Mouse (Mus musculus) lung, embryonic 16.5 days (tissue): ENCODE data around the gene Maml2. TPM values are rescaled to one million over a fixed set of nuclear protein-coding genes. Genes with fewer than 3 reads are reported as not detected.
A peak's percentile ranks its signal among the peaks of the same experiment; 100 is the strongest.

Experiments used
- ATAC-seq: fragments of 200-750 bp; cut with Nextera tagmentation; 2 replicates; pipeline ENCODE4 v1.8.0; 2017; ENCODE audit warnings: low read depth, mild to moderate bottlenecking, moderate library complexity
- H3K27ac ChIP-seq: fragments of 300-500 bp; sonication (generic); 2 replicates; pipeline ENCODE4 v1.5.1; 2014; ENCODE audit warnings: mild to moderate bottlenecking, control low read depth, low read length
- H3K27me3 ChIP-seq: fragments of 300-500 bp; sonication (generic); 2 replicates; pipeline ENCODE4 v1.6.1; 2014; ENCODE audit warnings: low read depth, low read length, mixed read lengths; ENCODE audit not compliant: control insufficient read depth, insufficient read depth
- H3K36me3 ChIP-seq: fragments of 300-500 bp; sonication (generic); 2 replicates; pipeline ENCODE4 v1.6.1; 2014; ENCODE audit warnings: low read length; ENCODE audit not compliant: control insufficient read depth, insufficient read depth
- H3K4me1 ChIP-seq: fragments of 300-500 bp; sonication (generic); replicated peaks from 2 replicates; pipeline ENCODE4 v1.6.1; 2014; ENCODE audit warnings: low read length, mixed read lengths; ENCODE audit not compliant: control insufficient read depth, insufficient read depth
- H3K4me2 ChIP-seq: fragments of 300-500 bp; sonication (generic); 2 replicates; pipeline ENCODE4 v1.6.1; 2014; ENCODE audit warnings: low read depth, low read length, control low read depth
- H3K4me3 ChIP-seq: fragments of 300-500 bp; sonication (generic); 2 replicates; pipeline ENCODE4 v1.5.1; 2014; ENCODE audit warnings: mild to moderate bottlenecking, low read length, control low read depth
- H3K9ac ChIP-seq: fragments of 300-500 bp; sonication (generic); 2 replicates; pipeline ENCODE4 v1.6.1; 2014; ENCODE audit warnings: low read length, control low read depth
- H3K9me3 ChIP-seq: fragments of 300-500 bp; sonication (generic); 2 replicates; pipeline ENCODE4 v1.6.1; 2016; ENCODE audit warnings: low read length; ENCODE audit not compliant: control insufficient read depth
- WGBS: fragments of 180-500 bp; shearing (Covaris S2); extraction: QIAGEN DNeasy Blood & Tissue Kit; methylation state at CpG from one replicate; pipeline ENCODE4 v1.1.7; 2014; 5-methylcytosine and 5-hydroxymethylcytosine counted together
- polyA plus RNA-seq: library from polyadenylated mRNA; unstranded; fragments of >200 nt; fragmentation: Nextera tagmentation; extraction: Ambion mirVana; gene quantifications from 2 replicates; pipeline ENCODE4 v1.2.1, GENCODE M21; 2015

The Maml2 gene
- polyA plus RNA-seq, 1 experiment from 2014 or later, result 15.3 TPM

GRCm38 (mm10) chr9:13297122-13297667 is 562 bp upstream of the Maml2 start:
- WGBS, result under 1% methylated on average over 12 of the region's 12 CpGs
- peak overlapping the region; percentile 67 for H3K4me2 ChIP-seq
- H3K4me3 ChIP-seq, result peak overlapping the region; percentile 69
- peak overlapping the region; percentile 88 for H3K27ac ChIP-seq
- H3K27me3 ChIP-seq, result no peaks in the 10 kb centered on the region
- peaks cover 43% of the 10 kb centered on the region for H3K4me1 ChIP-seq
- H3K36me3 ChIP-seq, result no peaks in the 10 kb centered on the region
- peak overlapping the region; percentile 73 for H3K9ac ChIP-seq
- no peak for ATAC-seq
- H3K9me3 ChIP-seq, result no peaks in the 10 kb centered on the region

DNA sequence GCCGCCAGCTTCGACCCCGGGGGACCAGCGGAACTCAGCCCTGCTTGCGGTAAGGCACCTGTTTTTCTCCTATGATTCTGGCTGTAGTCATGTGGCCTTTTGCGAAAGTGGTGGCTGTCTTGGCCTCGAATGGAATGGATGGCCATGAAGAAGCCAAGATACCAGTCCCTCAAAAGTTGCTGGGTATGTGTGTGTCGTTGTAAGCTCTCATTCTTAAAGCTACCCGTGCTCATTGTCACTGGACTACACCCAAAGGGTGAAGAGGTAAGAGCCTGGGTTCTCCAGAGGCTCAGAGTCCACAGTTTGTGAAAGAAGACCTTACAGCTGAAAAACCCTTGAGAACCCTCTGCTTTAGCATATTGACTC is 739 bp downstream of the Maml2 start:
- Histone ChIP-seq H3K27me3 (no peaks in the 10 kb centered on the region), H3K4me3 (peak overlapping the region; percentile 69), H3K4me2 (peak overlapping the region; percentile 67), H3K27ac (peak overlapping the region; percentile 88), H3K4me1 (peaks cover 46% of the 10 kb centered on the region), H3K9ac (peak overlapping the region; percentile 73), H3K36me3 (no peaks in the 10 kb centered on the region), H3K9me3 (no peaks in the 10 kb centered on the region)
- no peak for ATAC-seq
- 20% methylated on average over 9 of the region's 9 CpGs for WGBS

DNA sequence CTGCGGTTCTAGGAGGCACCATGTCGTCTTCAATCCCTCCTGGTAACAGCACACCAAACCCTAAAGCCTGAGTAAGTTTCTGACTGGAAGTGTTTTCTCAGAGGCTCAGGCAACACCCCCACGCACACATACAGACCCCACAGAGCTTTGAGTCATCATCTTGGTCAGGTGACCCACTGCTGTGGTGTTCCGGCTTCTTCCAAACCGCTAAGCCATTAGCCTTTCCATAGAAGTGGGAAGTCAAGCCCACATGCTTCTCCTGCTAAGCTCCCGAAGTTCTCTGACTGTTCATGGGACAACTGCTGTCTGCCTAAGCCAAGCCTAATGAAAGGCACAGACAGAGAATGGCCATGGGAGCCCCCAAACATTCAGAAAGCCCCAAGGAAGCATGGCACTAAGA is 1.4 kb downstream of the Maml2 start:
- Histone ChIP-seq H3K9ac (peak overlapping the region; percentile 73), H3K9me3 (no peaks in the 10 kb centered on the region), H3K4me3 (peak overlapping the region; percentile 69), H3K27me3 (no peaks in the 10 kb centered on the region), H3K27ac (peak overlapping the region; percentile 9; the same call in 1 of the 2 replicates), H3K4me1 (peaks cover 52% of the 10 kb centered on the region), H3K36me3 (no peaks in the 10 kb centered on the region), H3K4me2 (peak overlapping the region; percentile 67)
- ATAC-seq, result no peak
- 81% methylated on average over 6 of the region's 6 CpGs for WGBS

- no peaks in the 10 kb centered on the region for H3K27me3 ChIP-seq
- 23% methylated on average over 3 of the region's 3 CpGs for WGBS
- H3K4me1 ChIP-seq, result peaks cover 57% of the 10 kb centered on the region
- peak overlapping the region; percentile 27; the same call in 1 of the 2 replicates for H3K27ac ChIP-seq
- peak overlapping the region; percentile 67 for H3K4me2 ChIP-seq
- H3K36me3 ChIP-seq, result no peaks in the 10 kb centered on the region
- H3K4me3 ChIP-seq, result peak overlapping the region; percentile 69
- peak overlapping the region; percentile 65 for H3K9ac ChIP-seq
- H3K9me3 ChIP-seq, result no peaks in the 10 kb centered on the region
- ATAC-seq, result no peak
Observed at GRCm38 (mm10) chr9:13300041-13300441, 2.3 kb downstream of the Maml2 start.

DNA sequence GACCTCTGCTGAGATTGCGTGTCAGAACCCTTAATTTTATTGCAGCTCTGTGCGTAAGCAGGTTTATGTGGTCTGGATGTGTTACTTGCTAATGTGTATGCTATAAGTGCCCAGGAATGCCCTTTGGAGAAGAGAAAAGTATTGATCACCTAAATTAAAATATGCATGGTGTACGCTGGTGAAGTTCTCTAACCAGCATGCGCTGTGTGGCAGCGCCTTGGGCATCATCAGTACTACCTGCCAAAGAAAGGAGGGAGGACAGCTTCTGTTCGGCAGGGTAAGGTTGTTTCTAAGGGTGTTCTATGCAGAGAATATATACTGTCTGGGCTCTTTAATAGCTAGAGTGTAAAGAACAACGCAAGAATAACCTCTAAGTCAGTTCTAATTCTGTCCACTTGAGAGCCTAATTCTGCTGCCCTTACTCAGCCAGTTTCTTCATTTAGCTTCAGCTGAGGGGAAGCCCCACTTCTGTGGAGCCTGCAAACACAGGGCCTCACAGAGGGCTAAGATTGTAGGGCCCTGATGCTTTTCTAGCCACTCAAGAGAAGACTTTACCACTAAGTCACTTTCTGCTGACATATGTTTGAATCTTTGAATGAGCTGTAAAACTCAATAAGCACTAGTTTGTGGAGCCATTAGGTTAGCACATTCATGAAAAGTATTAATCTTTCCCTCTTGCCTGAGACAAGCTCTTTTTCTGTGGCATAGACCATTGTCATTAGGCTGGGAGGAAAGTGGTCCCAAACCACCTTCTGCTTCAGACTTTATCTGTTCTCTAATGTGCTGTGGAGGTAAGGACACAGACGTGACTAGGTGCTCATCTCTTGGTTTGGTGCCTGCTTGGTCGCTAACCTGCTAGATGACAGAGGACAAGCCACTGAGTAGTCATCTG is 3.4 kb downstream of the Maml2 start:
- H3K27ac ChIP-seq, result no peak overlapping the region
- no peaks in the 10 kb centered on the region for H3K9me3 ChIP-seq
- 76% methylated on average over 9 of the region's 9 CpGs for WGBS
- H3K4me2 ChIP-seq, result peak overlapping the region; percentile 67
- H3K4me3 ChIP-seq, result peak overlapping the region; percentile 69
- peaks cover 55% of the 10 kb centered on the region for H3K4me1 ChIP-seq
- H3K9ac ChIP-seq, result peak overlapping the region; percentile 65
- no peaks in the 10 kb centered on the region for H3K27me3 ChIP-seq
- H3K36me3 ChIP-seq, result no peaks in the 10 kb centered on the region
- ATAC-seq, result no peak

- ATAC-seq, result no peak
- Histone ChIP-seq H3K4me1 (peaks cover 54% of the 10 kb centered on the region), H3K4me2 (peak overlapping the region; percentile 67), H3K9ac (no peak overlapping the region), H3K27ac (no peak overlapping the region), H3K9me3 (no peaks in the 10 kb centered on the region), H3K36me3 (0 out of 2 replicates have a peak, but pooled peaks cover 3% of the 10 kb centered on the region), H3K4me3 (no peak overlapping the region), H3K27me3 (no peaks in the 10 kb centered on the region)
- 36% methylated on average over 6 of the region's 6 CpGs for WGBS
Observed at GRCm38 (mm10) chr9:13302183-13302825, 4.5 kb downstream of the Maml2 start.

DNA sequence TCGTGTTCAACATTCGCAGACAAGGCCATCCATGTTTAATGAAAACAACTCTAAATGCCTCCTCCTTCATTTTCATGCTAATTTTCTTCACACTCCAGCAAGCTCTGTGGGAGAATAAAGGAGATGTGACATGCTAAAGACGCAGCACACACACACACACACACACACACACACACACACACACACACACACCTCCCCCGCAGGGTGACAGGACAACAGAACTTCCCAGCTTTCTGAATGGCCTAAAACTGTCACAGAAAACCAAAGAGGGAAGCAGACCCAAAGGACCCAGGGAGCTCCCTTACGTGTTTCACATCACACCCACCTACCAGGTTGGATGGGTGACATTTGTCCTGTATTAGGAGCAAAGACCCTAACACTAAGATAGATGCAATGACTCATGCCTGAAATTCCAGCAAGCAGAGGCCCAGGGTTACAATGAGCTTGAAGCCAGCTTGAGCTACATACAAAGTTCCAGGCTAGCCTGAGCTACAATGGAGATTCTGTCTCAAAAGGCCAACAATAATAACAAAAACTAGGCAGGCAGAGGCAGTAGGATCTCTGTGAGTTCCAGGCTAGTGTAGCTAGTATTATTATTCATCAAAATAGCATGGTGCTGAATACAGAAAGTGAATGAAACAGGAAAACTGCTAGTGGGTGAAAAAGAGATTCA is 5.5 kb downstream of the Maml2 start:
- H3K27me3 ChIP-seq, result no peaks in the 10 kb centered on the region
- peaks cover 54% of the 10 kb centered on the region for H3K4me1 ChIP-seq
- H3K4me2 ChIP-seq, result no peak overlapping the region
- no peak overlapping the region for H3K27ac ChIP-seq
- WGBS, result 90% methylated on average over 5 of the region's 5 CpGs
- H3K9ac ChIP-seq, result no peak overlapping the region
- H3K36me3 ChIP-seq, result 0 out of 2 replicates have a peak, but pooled peaks cover 3% of the 10 kb centered on the region
- H3K9me3 ChIP-seq, result no peaks in the 10 kb centered on the region
- no peak for ATAC-seq
- no peak overlapping the region for H3K4me3 ChIP-seq

- peaks cover 46% of the 10 kb centered on the region for H3K4me1 ChIP-seq
- H3K36me3 ChIP-seq, result 0 out of 2 replicates have a peak, but pooled peaks cover 3% of the 10 kb centered on the region
- H3K9ac ChIP-seq, result 0 out of 2 replicates have a peak overlapping the region, but pooled peaks have one; percentile 29
- peak; percentile 29; the same call in 1 of the 2 replicates for ATAC-seq
- no peak overlapping the region for H3K4me3 ChIP-seq
- WGBS, result 29% methylated on average over 6 of the region's 6 CpGs
- no peaks in the 10 kb centered on the region for H3K9me3 ChIP-seq
- peak overlapping the region; percentile 26; the same call in 1 of the 2 replicates for H3K27ac ChIP-seq
- H3K27me3 ChIP-seq, result no peaks in the 10 kb centered on the region
- 0 out of 2 replicates have a peak overlapping the region, but pooled peaks have one; percentile 20 for H3K4me2 ChIP-seq
Observed at GRCm38 (mm10) chr9:13303976-13304375, 6.2 kb downstream of the Maml2 start.
